Mouse (Mus musculus) brain, embryonic 18.5 days (tissue): ENCODE data around the gene Cdkn2aip.

Experiments used
- DNase-seq: peaks from one replicate; pipeline ENCODE4 v3.0.0-alpha.2; 2012; ENCODE audit warnings: low read depth, low spot score

The Cdkn2aip gene

DNA sequence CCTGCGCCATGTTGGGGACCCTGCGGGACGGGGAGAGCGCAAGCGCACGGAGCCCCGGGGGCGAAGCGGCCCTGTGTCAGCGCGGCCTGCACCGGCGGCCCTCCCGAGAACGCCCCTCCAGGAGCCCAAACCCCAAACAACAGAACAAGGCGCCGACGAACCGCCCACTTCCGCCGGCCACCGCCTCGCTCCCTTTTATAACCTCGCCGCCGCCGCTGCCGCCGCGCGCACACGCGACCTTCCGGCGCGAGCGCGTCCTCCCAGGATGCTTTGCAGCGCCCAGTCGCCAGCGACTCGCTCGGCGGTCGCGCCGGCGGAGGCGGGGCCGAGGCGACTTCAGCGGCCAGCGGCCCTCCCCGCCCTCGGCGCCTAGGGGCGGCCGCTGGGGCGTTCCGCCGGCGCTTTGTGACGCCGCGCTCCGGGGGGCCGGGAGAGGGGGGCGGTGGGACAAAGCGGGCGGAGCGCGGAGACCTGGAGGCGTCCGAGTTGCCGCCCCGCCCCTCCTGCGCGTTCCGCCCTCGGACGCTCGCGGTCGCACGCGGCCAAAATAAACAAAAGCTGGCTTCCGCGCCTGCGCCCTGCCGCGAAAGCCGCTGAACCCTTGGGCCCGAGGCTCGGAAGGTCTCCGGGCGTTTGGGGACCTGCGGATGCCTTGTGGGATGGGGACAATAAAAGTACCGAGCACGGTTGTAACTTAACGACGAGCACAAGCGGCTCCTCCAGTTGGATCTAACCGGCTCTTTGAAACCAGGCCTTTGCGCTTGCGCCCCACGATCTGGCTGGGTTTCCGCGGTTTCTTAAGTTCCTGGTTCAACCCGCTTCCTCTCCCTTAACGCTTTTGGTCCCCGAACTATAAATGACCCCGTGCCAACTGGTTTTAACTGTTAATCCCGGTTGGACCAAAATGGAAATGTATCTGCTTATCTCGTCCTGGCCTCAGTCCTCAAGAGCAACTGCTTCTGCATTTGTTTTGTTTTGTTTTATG is at the start of gene Cdkn2aip:
Gene Cdkn2aip, minus strand, starts transcription at position 172 of the 985 bp plus-strand sequence.
- peak; percentile 89 for DNase-seq

DNA sequence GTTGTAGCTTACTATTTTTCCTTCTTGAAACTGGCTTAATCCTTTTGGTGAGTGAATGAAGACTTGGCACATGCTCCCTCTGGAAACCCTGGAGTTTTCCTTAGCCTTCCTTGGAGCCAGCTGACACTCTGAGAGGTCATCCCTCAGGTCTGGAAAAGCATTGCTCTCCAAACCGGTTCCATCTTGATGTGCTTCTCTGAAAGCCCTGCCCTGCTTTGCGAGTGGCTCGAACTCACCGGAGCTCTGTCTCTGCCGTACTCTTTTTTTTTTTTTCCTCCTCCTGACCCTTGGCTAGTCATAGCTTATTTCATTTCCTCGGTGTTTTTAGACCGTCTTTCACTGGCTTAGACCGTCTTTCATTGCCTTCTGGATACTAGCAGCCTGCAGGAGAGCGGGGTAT is 49.5 kb upstream of the Cdkn2aip start:
- DNase-seq, result no peak

GRCm38 (mm10) chr8:47760685-47761084 is 47.0 kb upstream of the Cdkn2aip start:
- DNase-seq, result no peak

GRCm38 (mm10) chr8:47760186-47760585 is 46.5 kb upstream of the Cdkn2aip start:
- DNase-seq, result no peak

DNA sequence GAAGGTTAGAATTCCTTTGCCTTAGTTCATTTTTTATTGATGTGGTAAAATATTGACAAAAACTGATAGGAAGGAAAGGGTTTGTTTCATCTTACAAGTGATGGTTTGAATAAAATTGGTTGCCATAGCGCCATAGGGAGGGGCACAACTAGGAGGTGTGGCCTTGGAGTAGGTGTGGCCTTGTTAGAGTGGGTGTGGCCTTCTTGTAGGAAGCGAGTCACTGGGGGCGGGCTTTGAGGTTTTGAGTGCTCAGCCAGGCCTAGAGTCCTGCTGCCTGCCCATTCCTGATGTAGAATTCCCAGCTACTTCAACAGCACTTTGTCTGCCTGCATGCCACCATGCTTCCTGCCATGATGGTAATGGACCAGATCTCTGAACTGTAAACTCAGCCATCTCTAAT is 39.4 kb upstream of the Cdkn2aip start:
- DNase-seq, result no peak

GRCm38 (mm10) chr8:47750096-47750495 is 36.4 kb upstream of the Cdkn2aip start:
- DNase-seq, result no peak

DNA sequence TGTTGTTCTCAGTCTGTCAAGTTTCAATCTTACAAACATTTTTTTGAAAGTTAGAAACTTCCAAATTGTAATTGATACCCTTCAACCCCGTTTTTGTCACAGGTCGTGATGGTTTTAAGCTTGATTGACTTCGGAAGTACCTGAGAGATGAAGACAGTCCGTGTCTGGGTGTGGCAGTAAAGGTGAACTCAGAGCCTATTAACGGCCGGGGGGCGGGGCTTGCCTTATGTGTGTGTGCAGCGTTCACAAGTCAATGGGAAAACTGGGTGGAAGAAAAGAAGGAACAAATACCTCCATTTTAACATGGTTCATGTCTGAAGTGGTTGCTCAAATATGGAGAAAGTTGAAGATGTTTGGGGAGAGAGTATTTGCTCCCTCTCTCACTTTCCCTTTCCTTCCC is 35.8 kb upstream of the Cdkn2aip start:
- no peak for DNase-seq

GRCm38 (mm10) chr8:47746304-47746703 is 32.6 kb upstream of the Cdkn2aip start:
- no peak for DNase-seq

DNA sequence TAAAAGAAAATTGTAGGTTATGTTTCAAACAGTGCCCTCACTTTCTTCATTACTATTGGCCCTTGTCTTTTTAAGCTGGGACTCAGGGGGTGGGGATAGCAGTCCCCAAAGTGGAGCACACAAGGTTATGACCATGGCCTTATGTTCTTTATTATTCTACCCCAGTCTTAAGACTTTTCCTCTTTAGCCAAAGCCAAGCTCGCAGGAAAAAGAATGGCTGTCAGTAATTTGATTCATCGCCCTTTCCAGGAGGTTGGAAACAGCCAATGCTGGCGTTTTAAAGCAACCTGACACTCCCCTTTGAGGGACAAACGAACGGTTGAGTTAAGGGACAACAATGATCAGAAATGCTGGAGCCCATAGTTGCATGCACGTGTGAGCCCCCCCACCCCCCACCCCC is 32.1 kb upstream of the Cdkn2aip start:
- no peak for DNase-seq

DNA sequence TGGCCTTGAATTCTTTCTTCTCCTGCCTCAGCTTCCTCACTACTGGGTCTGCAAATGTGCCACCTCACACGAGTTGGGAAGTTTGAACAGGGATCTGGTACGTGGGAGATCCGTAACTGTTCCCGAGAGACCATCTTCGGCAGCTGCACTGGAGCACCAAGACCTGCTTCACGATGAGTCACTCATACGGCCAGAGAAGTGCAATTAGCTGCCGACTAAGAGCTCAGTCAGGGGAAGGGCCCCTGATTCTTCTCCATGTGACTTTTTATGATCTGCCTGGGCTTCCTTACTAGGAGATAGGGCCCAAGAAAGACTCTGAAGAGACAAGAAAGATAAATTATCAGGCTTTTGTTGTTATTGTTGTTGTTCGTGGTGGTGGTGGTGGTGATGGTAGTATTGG is 31.1 kb upstream of the Cdkn2aip start:
- no peak for DNase-seq

DNA sequence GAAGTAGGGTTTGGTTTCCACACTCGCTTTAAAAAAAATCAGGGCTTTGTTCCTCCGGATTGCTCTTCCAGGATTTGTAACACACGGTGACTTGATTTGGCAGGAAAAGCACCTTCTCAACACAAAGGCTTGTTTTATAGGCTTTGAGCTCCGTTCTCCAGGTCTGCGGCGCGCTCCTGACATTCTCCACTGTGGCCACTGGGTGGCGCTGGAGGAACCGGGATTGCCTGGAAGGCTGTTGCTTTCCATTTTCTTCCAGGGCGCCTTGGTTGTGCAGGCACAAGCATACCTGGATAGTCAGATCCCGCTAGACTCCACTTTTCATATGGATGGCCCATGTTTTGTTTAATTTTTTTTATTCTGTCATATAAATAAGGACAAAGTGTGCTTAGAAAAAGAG is 29.7 kb upstream of the Cdkn2aip start:
- DNase-seq, result peak; percentile 49

DNA sequence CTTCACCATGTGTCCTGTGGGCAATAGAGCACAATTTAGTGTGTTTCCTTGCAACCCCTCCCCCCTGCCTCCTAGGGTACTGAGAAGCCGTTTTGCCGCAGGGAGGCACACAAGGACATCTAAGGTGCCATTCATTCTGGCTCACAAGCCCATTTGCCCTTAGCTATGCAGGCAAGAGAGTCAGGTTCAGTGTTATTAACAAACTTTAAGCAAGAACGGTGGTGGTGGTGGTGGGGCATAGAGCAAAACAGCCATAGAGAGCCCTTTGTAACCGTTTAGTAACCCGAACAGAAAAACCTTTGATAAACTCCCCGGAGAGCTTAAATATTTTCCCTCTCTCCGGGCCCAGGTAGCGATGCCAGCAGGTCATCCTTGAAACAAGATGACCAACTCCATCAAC is 29.3 kb upstream of the Cdkn2aip start:
- no peak for DNase-seq

- DNase-seq, result no peak
Observed at GRCm38 (mm10) chr8:47742372-47742771, 28.6 kb upstream of the Cdkn2aip start.

GRCm38 (mm10) chr8:47737120-47737519 is 23.4 kb upstream of the Cdkn2aip start:
- DNase-seq, result no peak

DNA sequence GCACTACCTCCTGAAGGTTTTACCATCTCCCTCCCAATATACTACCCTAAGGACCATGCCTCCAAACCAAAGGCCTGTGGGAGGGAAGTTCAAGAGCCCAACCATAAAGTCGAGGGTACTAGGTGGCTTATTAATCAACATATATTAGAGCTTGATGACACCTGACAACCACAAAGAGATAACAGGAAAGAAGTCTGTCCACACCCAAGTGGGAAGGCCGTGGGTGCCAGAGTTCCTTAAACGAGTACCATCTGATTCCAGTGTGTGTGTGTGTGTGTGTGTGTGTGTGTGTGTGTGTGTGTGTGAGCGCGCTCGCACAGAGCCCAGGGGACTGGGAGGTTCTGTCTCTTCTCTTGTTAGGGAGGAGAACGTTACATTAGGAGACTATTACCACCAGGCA is 15.6 kb upstream of the Cdkn2aip start:
- no peak for DNase-seq

DNA sequence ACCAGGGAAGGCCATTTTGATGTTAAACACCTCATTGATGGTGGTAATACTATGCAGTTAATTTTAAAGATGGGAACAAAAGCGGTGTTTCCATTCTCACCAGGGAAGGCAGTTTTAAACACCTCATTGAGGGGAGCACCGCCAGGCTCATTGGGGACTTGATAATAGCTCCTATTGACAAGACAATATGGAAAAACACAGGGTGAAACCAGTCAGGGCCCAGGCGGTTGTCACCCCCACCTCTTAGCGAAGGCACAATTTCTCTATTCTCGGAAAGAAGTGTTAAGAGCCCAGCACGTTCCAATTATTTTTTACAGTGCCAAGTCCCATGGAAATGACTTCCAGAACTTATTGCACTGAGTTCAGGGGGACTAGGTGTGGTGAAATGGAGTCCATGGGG is 13.2 kb upstream of the Cdkn2aip start:
- no peak for DNase-seq

DNA sequence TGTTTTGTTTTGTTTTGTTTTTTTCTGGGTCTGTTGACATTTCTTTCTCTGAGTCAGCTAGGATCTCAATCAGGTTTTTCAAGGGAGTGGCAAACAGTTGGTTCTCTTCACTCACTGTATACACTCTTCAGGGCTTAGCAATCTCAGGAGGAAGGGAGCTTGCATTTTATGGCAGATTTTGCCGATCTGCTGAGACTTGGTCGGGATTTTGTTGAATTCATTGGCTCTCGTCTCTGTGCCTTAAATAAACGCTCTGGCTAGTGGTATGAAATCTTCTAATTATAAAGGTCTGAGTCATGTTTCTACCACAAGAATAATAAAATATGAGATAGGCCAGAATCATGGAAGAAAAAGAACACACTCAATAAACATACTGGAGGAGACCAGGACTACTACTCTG is 7.9 kb upstream of the Cdkn2aip start:
- DNase-seq, result no peak

DNA sequence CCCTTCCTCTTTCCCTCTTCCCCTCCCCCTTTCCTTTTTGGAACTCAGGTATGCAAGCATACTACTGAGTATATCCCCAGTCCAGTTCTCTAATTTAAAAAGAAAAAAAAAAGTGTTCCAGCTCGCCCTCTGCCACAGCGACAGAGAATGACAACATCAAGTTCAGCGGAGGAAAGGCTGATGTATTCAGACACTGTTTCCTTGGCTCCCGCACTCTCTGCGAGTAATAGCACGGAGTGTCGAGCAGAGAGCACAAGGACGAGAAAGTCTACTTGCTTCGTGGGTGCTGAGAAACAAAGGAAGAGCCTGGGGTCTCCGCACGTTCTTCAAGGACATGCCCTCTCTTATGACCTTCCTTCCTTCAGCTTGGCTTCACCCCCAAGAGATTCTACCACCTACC is 4.9 kb upstream of the Cdkn2aip start:
- DNase-seq, result no peak

DNA sequence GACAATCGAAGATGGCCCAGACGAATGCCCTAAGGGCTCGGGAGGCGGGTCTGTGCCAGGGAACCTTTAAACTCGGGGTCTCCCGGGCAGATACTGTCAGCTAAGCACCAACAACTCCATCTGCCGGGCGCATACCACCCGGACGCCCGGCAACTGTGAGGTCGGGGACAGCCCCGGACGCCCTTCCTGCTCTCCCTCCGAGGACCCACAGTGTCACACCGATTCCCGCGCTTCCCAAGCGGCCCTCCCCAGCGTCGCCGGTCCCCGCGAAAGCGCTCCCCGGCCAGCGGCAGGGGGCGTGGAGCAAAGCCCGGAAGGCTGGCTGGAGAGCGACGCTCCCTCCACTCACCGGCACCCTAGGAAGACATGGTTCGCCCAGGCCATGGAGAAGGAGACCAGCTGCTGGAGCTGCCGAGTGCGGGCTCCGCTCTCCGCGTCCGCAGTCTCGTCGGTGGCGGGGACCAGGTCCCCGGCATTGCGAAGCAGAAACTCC is 515 bp downstream of the Cdkn2aip start:
- DNase-seq, result no peak

GRCm38 (mm10) chr8:47708106-47708505 is 5.6 kb downstream of the Cdkn2aip start:
- no peak for DNase-seq

DNA sequence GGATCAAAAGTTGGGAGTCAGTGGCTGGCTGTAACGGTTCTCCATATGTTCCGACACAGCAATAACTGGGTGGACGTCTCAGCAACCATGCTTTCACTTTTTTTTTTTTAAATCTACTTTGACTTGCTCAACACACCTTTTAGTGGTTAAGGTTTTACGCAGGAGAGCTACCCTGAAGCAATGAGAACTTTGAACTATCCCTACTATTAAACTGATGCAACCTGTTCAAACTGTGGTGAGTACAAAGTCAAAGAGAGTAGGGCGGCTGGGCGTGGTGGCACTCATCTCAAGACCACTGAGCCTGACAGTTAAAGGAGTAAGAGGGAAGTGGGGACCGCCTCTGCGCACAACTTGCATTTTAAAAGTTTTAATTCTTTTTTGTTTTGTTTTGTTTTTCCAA is 7.0 kb downstream of the Cdkn2aip start:
- DNase-seq, result no peak

DNA sequence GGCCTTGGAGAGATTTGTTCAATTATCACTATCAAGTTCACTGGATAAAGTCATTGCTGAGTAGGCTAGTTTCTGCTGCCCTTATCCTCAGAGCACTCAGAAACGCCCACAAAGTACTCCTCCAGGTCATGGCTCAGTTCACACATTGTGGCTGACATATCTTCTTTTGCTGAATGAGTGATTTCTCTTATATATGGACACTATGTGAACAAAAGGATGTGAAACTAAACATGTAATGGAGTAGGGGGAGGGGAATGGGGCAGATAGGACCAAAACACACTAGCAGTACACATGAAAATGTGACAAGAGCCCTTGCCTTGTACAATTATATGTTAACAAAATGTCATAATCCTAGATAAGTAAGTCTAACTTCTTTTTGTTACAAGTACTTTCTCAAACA is 11.4 kb downstream of the Cdkn2aip start:
- DNase-seq, result no peak

DNA sequence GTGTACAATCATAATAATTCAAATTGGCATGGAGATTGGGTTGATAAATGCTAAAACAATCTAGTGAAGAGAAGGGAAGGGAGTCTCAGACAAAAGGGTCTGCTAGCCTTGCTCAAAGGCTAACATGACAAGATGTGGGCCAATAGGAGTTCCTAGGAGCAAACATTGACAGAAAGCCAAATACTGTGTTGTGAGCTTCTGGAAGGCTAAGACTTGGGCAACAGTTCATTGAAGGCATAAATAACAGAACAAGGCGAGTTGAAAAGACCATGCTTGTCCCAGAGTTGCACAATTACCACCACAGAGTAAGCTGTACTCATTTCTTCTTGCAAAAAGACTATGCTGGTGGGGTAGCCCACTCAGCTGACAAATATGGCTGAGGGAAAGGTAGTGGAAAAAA is 16.0 kb downstream of the Cdkn2aip start:
- no peak for DNase-seq
